Mouse (Mus musculus): Measurements from ENCODE around the gene Myh10. TPM values are rescaled to one million over a fixed set of nuclear protein-coding genes. Genes with fewer than 3 reads are reported as not detected.
A peak's percentile ranks its signal among the peaks of the same experiment; 100 is the strongest.

Myh10 gene
- total RNA-seq (2022): 10 to 100 TPM; 21.6 to 24.0 (median 22.9) TPM

- peak; percentile 99 for DNase-seq (ENCODE audit: low spot score)
Observed at GRCm38 (mm10) chr11:68691321-68692009, at the start of gene Myh10. Gene Myh10 (plus strand): TSS chr11:68691559.

GRCm38 (mm10) chr11:68644781-68645180 lies 46.6 kb upstream of the Myh10 start:
- DNase-seq (ENCODE audit: low spot score): no peak

DNA sequence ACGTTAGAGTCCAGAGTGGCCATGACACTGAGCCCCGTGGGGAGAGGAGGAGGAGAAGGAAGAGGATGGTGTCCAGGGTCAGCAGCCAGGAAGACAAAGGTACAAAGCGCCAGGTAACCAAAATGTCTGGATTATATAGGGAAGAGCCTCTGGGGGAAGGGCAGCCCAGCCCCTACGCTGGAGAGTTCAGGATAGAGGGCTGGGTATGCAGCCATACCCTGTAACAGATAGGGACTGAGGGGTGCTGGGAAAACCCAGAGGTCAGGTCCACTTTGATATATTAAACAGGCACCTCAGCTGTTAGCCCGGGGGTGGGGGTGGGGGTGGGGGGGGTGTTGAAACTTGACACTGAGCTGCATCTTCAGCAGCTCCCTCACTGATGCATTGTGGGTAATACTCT lies 43.6 kb upstream of the Myh10 start:
- DNase-seq (ENCODE audit: low spot score): no peak

GRCm38 (mm10) chr11:68648385-68649148 lies 42.8 kb upstream of the Myh10 start:
- DNase-seq (ENCODE audit: low spot score): no peak

DNA sequence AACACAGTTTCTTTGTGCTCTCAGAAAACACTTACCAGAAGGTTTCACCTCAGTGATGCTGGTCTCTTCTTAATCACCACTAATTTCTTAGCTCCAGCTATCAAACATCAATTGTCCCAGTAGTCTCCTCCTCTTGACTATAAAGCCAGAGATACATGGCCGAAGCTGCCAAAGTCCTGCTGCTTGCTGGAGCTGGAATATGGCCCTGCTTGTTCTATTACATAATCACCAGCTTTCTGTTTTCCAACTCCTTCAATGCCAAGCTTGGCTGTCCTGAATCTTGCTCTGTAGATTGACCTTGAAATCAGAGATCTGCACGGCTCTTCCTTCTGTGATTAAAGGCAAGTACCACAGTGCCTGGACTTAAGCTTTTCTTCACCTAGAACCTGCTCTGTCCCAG lies 39.8 kb upstream of the Myh10 start:
- no peak for DNase-seq (ENCODE audit: low spot score)

DNA sequence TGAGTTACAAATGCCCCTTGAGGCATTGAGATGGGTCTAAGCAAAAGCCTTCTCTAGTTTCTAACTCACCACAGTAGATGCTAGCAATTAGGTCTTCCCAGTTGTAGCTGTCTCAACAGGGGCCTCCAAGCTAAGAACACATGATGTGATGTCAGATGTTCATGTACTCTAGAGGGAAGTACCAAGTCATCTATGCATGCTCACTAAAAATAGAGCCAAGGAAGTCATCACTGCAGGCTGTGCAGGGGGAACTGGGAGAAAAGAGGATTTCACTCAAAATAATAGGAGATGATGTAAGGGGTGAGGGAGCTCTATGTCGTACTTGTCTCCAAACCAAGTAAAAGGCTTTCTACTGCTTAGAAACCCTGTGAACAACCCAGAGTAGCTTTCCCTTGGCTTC lies 35.8 kb upstream of the Myh10 start:
- no peak for DNase-seq (ENCODE audit: low spot score)

DNA sequence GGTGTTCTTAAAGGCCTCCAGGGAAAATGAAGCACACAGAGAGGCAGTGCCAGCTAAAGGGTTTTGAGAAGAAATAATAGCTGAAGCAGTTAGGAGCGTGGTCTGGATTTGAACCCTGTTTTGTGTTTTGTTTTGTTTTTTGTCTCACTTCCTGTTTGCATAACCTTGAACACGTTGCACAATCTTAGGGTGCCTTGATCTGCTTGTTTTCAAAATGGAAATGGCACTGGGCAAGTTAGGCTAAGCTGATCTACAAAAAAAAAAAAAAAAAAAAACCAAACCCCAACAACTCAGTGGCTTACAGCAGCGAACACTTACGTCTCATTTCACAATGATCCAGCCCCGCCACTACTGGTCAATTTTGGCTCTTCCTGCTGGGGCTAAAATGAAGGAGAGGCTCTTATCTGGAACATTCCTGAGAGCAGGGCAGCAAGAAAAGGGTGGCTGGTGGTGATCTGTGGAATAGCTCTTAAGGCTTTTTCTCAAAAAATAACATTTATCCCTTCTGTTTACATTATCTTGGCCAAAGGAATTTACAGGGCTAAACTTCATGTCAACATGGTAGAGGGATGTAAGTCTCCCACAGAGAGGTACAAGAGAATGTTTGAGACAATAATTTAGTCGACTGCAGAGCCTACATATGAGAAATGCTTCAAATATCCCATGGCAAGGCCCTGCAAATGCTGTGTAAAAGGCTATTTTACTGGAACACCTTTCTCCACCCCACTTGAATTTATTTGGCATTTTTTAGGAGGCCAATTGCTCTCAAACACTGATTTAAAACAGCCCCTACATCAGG lies 34.3 kb upstream of the Myh10 start:
- no peak for DNase-seq (ENCODE audit: low spot score)

GRCm38 (mm10) chr11:68657811-68658210 lies 33.5 kb upstream of the Myh10 start:
- DNase-seq (ENCODE audit: low spot score): peak; percentile 78

GRCm38 (mm10) chr11:68665331-68665730 lies 26.0 kb upstream of the Myh10 start:
- peak; percentile 36 for DNase-seq (ENCODE audit: low spot score)

DNA sequence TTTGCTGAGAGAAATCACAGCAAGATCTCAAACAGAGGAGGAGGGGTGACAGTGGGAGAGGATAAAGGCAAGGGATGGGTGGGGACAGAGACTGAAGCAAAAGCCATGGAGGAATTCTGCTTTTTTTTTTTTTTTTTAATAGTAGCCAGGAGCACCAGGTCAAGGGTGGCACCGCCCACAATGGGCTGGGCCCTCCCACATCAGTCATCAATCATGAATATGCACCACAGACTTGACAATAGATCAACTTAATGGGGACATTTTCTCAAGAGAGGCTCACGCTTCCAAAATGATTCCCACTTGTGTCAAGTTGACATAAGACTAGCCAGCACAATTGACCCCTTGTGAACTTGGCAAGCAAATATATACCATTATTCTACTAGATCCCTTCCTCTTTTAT lies 25.1 kb upstream of the Myh10 start:
- no peak for DNase-seq (ENCODE audit: low spot score)

DNA sequence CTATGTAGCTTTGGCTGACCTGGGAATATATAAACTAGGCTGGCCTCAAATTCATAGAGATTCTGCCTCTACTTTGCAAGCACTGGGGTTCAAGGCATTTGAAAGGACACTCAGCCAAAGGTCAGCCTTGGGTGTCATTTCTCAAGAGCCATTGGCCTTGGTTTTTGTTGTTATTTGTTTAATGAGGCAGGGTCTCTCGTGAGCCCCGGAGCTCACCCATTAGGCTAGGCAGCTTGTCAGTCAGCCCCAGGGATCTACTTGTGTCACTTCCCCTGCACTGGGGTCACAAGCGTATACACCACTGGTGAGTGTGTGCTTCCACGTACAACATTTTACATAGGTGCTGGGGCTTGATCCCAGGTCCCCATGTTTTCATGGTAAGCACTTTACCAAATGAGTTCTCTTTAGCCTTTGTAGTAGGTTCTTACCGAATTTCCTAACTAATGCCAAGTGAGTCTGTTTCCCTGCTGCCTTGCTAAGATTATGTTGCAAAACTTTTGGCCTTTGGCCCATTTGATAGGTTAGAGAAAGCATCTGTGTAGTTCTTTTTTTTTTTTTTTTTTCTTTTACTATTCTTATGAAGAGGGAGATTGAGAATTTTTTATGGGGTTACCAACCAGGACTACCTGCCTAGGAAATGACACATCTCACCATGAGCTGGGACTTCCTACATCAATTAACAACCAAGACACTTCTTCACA lies 18.9 kb upstream of the Myh10 start:
- DNase-seq (ENCODE audit: low spot score): no peak

DNA sequence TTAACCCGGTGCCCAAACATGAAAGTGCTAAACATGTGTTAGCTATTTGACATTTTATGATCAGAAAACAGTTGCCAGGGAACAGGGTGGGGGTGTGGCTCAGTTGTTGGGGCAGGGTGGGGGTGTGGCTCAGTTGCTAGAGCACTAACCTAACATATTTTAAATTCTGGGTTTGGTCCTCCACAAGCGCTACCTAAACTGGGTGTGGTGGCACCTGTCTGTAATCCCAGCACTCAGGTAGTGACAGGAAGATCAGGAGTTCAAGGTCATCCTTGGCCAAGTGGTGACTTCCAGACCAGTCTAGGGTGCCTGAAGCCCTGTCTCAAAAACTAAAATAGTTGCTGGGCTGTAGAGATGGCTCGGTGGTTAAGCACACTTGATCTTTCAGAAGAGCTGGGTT lies 17.3 kb upstream of the Myh10 start:
- DNase-seq (ENCODE audit: low spot score): no peak

DNA sequence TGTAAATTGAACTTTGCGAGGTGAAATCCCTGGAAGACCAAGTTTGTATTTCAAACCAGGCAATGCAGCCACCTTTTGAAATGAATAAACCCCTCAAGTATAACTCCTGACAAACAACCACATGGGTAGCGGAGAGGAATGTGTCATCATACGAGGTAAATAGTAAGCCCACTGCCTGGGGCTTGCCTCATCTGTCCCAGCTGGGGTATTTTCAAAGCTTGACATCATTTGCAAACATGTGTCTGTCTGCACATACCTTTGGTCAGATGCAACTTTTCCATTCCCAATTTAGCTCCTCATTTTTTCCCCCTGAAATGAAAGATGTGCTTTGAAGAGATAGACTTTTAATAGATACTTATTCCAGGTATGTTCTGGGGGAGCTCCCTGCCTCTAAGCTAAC lies 16.7 kb upstream of the Myh10 start:
- DNase-seq (ENCODE audit: low spot score): no peak

- no peak for DNase-seq (ENCODE audit: low spot score)
Observed at GRCm38 (mm10) chr11:68675274-68675673, 16.1 kb upstream of the Myh10 start.

DNA sequence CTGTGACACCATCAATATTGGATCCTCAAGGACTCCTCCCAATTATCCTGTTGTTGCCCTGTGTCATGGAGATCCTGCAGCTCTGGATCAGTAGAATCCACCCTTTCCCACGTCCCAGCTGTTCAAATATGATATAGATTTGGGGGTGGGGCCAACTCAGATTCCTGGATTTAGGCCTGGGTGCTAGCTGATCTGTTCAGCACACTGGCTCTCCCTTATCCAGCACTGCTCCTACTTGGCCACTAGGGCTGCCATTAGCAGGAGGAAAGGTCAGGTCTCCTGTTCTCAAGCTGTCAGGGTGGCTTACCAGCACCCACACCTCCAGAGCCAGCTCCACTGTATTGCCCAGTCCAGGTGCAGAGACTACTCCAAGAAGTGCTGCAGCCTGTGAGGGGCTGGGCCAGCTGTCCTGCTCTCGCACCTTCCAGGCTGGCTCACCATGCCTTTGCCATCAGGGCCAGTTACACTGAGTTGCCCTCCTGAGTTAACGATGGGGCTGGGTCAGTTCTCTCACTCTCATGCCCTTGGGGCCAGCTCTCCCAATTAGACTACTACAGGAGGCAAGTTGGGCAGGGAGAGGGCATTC lies 10.0 kb upstream of the Myh10 start:
- no peak for DNase-seq (ENCODE audit: low spot score)

- DNase-seq (ENCODE audit: low spot score): no peak
Observed at GRCm38 (mm10) chr11:68682136-68682806, 9.1 kb upstream of the Myh10 start.

DNA sequence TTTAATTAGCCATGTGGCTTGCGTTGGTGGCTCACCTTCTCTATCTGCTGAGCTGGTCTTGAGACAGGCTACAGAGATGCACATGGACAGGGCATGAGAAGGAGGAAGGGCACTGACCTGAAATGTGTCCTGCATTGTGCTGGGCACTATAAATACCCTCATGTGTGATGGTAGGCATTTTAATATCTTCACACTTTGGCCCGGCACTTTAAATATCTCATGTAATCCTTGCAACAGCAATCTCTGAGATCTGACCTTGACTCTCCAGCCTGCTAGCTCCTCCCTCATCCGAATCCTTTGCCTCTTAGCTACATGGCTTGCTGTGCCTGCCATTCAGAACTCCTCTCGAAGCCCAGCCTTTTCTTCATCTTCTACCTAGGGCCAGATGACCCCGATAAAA lies 5.4 kb upstream of the Myh10 start:
- no peak for DNase-seq (ENCODE audit: low spot score)

GRCm38 (mm10) chr11:68689304-68689703 lies 2.1 kb upstream of the Myh10 start:
- DNase-seq (ENCODE audit: low spot score): no peak

GRCm38 (mm10) chr11:68690465-68690864 lies 894 bp upstream of the Myh10 start:
- no peak for DNase-seq (ENCODE audit: low spot score)

DNA sequence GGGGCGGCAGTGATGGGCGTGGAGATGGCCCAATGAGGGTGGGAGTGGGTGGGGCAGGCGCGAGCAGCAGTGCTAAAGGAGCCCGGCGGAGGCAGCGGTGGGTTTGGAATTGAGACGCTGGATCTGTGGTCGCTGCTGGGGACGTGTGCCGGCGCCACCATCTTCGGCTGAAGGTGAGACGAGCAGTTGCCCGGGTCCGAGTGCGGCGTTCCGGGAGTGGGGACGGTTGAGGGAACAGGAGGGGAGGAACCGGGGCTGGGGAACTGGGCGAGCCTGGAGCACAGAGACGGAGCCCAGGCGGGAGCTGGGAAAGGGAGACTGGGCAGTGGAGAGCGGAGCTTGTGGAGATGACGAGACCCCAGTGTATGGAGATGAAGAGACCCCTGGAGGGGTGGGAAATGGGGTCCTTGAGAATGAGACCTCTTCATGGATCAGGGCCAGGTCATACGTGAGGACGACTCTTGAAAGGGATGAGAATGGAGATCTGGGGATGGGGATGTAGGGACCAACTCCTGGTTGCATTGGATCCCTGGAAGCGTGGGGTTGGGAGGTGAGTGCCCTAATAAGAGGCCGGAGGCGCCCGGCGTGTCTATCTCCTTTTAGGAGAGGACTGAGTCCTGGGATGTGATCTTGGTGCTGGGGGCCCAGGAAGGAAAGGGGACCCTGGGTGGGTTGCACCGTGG lies 792 bp downstream of the Myh10 start:
- DNase-seq (ENCODE audit: low spot score): no peak

Measured in heart, adult 8-10 months (tissue).